Mouse (Mus musculus) lung, embryonic 14.5 days (tissue): ENCODE measurements at regions not wholly inside any gene's neighbourhood (a gene's known extent, or its start where the extent isn't known, plus 50 kb on each side); places are given as distances from the start of the nearest gene placed in this dataset.
A peak's percentile ranks its signal among the peaks of the same experiment; 100 is the strongest.

Experiments used
- ATAC-seq: fragments of 200-750 bp; cut with Nextera tagmentation; 2 replicates; pipeline ENCODE4 v1.8.0; 2017; ENCODE audit warnings: mild to moderate bottlenecking, moderate TSS enrichment, moderate library complexity; ENCODE audit not compliant: insufficient read depth
- DNase-seq: peaks from one replicate; pipeline ENCODE4 v3.0.0-alpha.2; 2015
- H3K27ac ChIP-seq: fragments of 300-500 bp; sonication (generic); 2 replicates; pipeline ENCODE4 v1.5.1; 2014; ENCODE audit warnings: low read depth, mild to moderate bottlenecking, moderate library complexity
- H3K27me3 ChIP-seq: fragments of 300-500 bp; sonication (generic); 2 replicates; pipeline ENCODE4 v1.6.1; 2014; ENCODE audit warnings: low read length, control low read depth; ENCODE audit not compliant: insufficient read depth
- H3K36me3 ChIP-seq: fragments of 300-500 bp; sonication (generic); 2 replicates; pipeline ENCODE4 v1.6.1; 2014; ENCODE audit warnings: control low read depth; ENCODE audit not compliant: insufficient read depth
- H3K4me1 ChIP-seq: fragments of 300-500 bp; sonication (generic); 2 replicates; pipeline ENCODE4 v1.6.1; 2014; ENCODE audit warnings: antibody characterized with exemption, control low read depth; ENCODE audit not compliant: insufficient read depth
- H3K4me2 ChIP-seq: fragments of 300-500 bp; sonication (generic); 2 replicates; pipeline ENCODE4 v1.6.1; 2014; ENCODE audit warnings: mild to moderate bottlenecking
- H3K4me3 ChIP-seq: fragments of 300-500 bp; sonication (generic); 2 replicates; pipeline ENCODE4 v1.5.1; 2014; ENCODE audit warnings: low read depth, low read length
- H3K9ac ChIP-seq: fragments of 300-500 bp; sonication (generic); 2 replicates; pipeline ENCODE4 v1.6.1; 2014
- H3K9me3 ChIP-seq: fragments of 300-500 bp; sonication (generic); 2 replicates; pipeline ENCODE4 v1.6.1; 2016; ENCODE audit warnings: low read depth, low read length, control low read depth
- CTCF ChIP-seq: IDR thresholded peaks from 2 replicates; pipeline ENCODE4 v1.5.1; 2016; ENCODE audit warnings: antibody characterized with exemption, low read depth
- WGBS: fragments of 180-500 bp; shearing (Covaris S2); extraction: QIAGEN DNeasy Blood & Tissue Kit; methylation state at CpG from one replicate; pipeline ENCODE4 v1.1.7; 2014; 5-methylcytosine and 5-hydroxymethylcytosine counted together

- Histone ChIP-seq H3K4me2 (no peak overlapping the region), H3K4me1 (no peaks in the 10 kb centered on the region), H3K27me3 (no peaks in the 10 kb centered on the region), H3K9ac (no peak overlapping the region), H3K4me3 (no peak overlapping the region), H3K36me3 (no peaks in the 10 kb centered on the region), H3K27ac (no peak overlapping the region), H3K9me3 (no peaks in the 10 kb centered on the region)
- DNase-seq (no peak), ATAC-seq (no peak)
- no peak for TF ChIP-seq CTCF
- 72% methylated on average over 4 of the region's 4 CpGs for WGBS
Measured at GRCm38 (mm10) chr16:71255740-71256139, 942.0 kb downstream of the Gbe1 start.

- ATAC-seq (no peak), DNase-seq (peak; percentile 50)
- H3K4me3 ChIP-seq = no peak overlapping the region
- no peaks in the 10 kb centered on the region for H3K36me3 ChIP-seq
- H3K27ac ChIP-seq = no peak overlapping the region
- 0 out of 2 replicates have a peak, but pooled peaks have one; percentile 4 for TF ChIP-seq CTCF
- no peaks in the 10 kb centered on the region for H3K4me1 ChIP-seq
- no peak overlapping the region for H3K9ac ChIP-seq
- no peaks in the 10 kb centered on the region for H3K9me3 ChIP-seq
- H3K4me2 ChIP-seq = no peak overlapping the region
- 45% methylated on average over 2 of the region's 2 CpGs for WGBS
- no peaks in the 10 kb centered on the region for H3K27me3 ChIP-seq
Measured at GRCm38 (mm10) chr16:71256175-71256574, 942.4 kb downstream of the Gbe1 start.

GRCm38 (mm10) chr16:71267191-71267590, 953.4 kb downstream of the Gbe1 start:
- Histone ChIP-seq H3K4me3 (no peak overlapping the region), H3K9ac (no peak overlapping the region), H3K27me3 (no peaks in the 10 kb centered on the region), H3K4me1 (no peaks in the 10 kb centered on the region), H3K36me3 (no peaks in the 10 kb centered on the region), H3K9me3 (no peaks in the 10 kb centered on the region), H3K27ac (no peak overlapping the region), H3K4me2 (no peak overlapping the region)
- WGBS = 59% methylated on average over 5 of the region's 5 CpGs
- no peak for TF ChIP-seq CTCF
- DNase-seq = no peak
- ATAC-seq = no peak
